Mouse (Mus musculus): ENCODE data around the gene Rabgap1l. TPM values are rescaled to one million over a fixed set of nuclear protein-coding genes. Genes with fewer than 3 reads are reported as not detected.

The Rabgap1l gene
- polyA plus RNA-seq, 1 experiment from 2014 or later: 10.1 TPM

DNA sequence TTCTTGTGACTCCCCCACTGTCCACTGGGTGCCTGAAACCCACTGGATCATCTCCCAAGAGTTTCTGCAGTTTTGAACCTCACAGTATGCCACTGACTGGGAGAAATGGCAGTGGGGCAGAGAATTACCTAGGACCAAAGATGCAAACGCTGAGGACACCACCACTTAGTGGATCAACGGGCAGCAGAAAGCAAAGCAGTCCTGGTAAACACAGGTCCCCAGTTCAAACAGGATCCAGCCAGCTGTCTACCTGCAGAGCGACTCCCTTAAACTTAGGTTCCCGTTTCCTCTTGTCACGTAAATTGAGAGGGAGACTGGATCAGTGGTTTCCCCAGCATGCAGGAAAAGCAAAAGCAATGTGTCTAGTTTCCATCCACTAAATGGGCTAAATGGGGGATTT is 483.1 kb downstream of the Rabgap1l start:
- Histone ChIP-seq H3K36me3 (no peaks in the 10 kb centered on the region), H3K27ac (peak overlapping the region; percentile 32; the same call in 1 of the 2 replicates), H3K27me3 (no peaks in the 10 kb centered on the region), H3K9ac (no peak overlapping the region), H3K4me3 (replicated peaks) (no peak overlapping the region), H3K4me1 (0 out of 2 replicates have a peak, but pooled peaks cover 2% of the 10 kb centered on the region), H3K4me2 (no peak overlapping the region), H3K9me3 (replicated peaks) (no peaks in the 10 kb centered on the region)
- WGBS: 41% methylated on average over 5 of the region's 5 CpGs
- no peak for ATAC-seq (replicated peaks; ENCODE audit: low FRiP score)

DNA sequence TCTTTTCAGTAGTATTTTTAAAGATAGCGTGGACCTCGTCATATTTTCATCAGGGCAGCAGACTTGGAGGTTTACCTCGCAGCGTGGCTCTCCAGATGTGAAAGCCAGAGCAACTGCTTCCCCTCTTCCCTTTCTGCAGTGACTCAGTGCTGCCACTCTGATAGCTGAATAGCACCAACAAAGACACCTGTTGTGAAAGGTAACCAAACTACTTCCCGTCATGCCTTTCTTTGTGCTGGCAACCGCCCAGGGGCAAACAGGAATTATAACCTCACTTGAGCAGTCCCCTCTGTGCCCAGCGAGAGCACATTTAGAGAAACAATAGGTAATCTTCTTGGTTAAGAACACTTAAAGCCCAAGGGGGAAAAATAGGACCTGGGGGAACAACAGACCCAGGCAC is 484.0 kb downstream of the Rabgap1l start:
- no peak for ATAC-seq (replicated peaks; ENCODE audit: low FRiP score)

DNA sequence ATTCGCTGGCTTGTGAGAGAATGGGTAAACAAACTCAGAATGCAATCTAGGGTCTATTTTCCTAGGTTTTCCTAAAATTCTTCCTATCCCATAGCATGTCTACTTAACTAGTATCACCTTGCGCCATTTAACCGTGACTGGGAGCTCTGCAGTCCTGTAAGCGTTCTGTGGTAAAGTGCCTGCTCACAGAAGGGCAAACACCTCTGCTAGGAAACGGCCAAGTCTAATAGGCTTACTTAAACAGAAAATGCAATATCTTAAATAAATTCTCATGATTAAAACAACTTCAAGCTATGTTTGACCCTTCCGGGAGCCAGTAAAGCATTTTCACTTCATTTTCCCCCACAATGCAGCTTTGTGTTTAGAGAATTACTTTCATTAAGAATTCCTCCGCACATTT is 484.5 kb downstream of the Rabgap1l start:
- Histone ChIP-seq H3K27me3 (no peaks in the 10 kb centered on the region), H3K27ac (no peak overlapping the region), H3K9ac (no peak overlapping the region), H3K4me3 (replicated peaks) (no peak overlapping the region), H3K9me3 (replicated peaks) (no peaks in the 10 kb centered on the region), H3K36me3 (no peaks in the 10 kb centered on the region), H3K4me2 (no peak overlapping the region), H3K4me1 (0 out of 2 replicates have a peak, but pooled peaks cover 2% of the 10 kb centered on the region)
- no peak for ATAC-seq (replicated peaks; ENCODE audit: low FRiP score)
- 76% methylated on average over 7 of the region's 7 CpGs for WGBS

More for the DNA sequence above, 484.0 kb downstream of the Rabgap1l start:
- Histone ChIP-seq H3K27ac (no peak overlapping the region), H3K4me3 (replicated peaks) (no peak overlapping the region), H3K4me1 (0 out of 2 replicates have a peak, but pooled peaks cover 2% of the 10 kb centered on the region), H3K9me3 (replicated peaks) (no peaks in the 10 kb centered on the region), H3K36me3 (no peaks in the 10 kb centered on the region), H3K27me3 (no peaks in the 10 kb centered on the region), H3K9ac (no peak overlapping the region), H3K4me2 (no peak overlapping the region)
- WGBS: 32% methylated on average over 7 of the region's 7 CpGs

DNA sequence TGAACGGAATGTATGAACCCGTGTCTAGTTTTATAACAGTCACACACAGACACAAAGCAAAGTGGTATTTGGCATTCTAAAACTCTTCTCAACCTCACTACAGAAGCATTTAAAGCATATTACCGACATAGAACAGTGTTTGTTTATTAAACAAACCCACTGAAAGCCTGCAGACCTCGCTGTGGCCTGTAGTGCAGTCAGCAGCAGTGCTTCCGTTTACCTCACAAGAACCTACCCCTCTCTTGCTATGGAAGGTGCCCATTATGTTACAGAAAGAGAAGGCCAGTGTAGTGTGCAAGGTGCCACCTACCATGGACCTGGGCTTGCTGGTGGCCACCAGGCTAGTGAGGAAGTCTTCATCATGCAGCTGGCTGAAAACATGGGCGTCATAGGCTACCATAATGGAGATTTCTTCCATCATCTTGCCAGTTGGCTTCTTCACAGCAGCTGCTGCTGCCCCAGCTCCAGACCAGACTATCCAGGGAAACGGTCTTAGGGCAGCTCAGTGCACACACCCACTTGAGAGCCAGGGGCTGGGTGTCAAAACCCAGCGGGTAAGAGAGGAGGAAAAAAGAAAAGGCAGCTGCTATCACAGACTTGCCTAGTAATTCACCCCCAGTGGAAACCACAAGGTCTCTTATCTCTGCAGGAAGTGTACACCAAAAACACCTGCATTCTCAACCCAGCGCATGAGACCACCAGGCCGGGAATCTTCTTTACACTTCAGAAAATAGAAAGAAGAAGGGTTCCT is 486.0 kb downstream of the Rabgap1l start:
- Histone ChIP-seq H3K27ac (no peak overlapping the region), H3K4me3 (replicated peaks) (no peak overlapping the region), H3K4me1 (0 out of 2 replicates have a peak, but pooled peaks cover 2% of the 10 kb centered on the region), H3K27me3 (no peaks in the 10 kb centered on the region), H3K9me3 (replicated peaks) (no peaks in the 10 kb centered on the region), H3K4me2 (no peak overlapping the region), H3K36me3 (no peaks in the 10 kb centered on the region), H3K9ac (no peak overlapping the region)
- ATAC-seq (replicated peaks; ENCODE audit: low FRiP score): no peak
- WGBS: 63% methylated on average over 10 of the region's 10 CpGs

DNA sequence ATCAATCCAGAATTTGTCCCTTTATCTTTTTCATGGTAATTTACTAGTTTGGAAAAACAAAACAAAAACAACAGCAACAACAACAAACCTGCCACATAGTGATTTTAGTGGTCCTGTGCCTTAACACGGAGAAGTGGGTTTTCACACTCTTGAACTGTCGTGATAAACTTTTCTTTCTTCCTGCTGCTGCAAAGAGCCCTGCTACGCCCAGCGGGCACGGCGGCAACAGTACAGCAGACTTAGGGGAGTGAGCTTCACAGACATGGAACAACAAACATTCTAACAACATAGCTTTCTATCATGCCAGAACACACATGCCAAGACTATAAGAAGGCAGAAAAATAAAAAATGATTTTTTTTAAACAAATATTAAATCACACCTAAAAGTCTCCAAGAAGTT is 486.7 kb downstream of the Rabgap1l start:
- Histone ChIP-seq H3K36me3 (no peaks in the 10 kb centered on the region), H3K4me3 (replicated peaks) (no peak overlapping the region), H3K4me1 (0 out of 2 replicates have a peak, but pooled peaks cover 2% of the 10 kb centered on the region), H3K9ac (no peak overlapping the region), H3K9me3 (replicated peaks) (no peaks in the 10 kb centered on the region), H3K27me3 (no peaks in the 10 kb centered on the region), H3K27ac (no peak overlapping the region), H3K4me2 (no peak overlapping the region)
- 49% methylated on average over 6 of the region's 6 CpGs for WGBS
- no peak for ATAC-seq (replicated peaks; ENCODE audit: low FRiP score)

DNA sequence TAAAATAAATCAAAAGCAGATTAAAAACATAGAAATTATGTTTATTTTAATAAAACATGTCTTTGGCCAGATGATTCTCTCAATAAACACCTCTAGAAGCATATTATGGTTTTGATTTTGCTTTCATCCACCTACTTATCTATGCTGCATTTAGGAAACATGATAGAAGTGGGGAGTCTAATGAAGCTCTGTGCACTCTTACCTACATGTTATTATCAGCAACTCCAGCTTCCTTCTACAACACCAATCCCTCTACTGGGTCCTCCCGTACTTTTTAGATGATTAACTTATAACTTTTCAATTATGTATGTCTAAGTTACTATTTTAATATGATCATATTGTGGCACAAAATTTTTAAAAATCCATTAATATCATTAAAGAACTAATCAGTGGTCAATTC is 487.2 kb downstream of the Rabgap1l start:
- no peak overlapping the region for H3K27ac ChIP-seq
- H3K27me3 ChIP-seq: no peaks in the 10 kb centered on the region
- no peak overlapping the region for H3K9ac ChIP-seq
- H3K36me3 ChIP-seq: no peaks in the 10 kb centered on the region
- H3K4me3 ChIP-seq (replicated peaks): no peak overlapping the region
- no peaks in the 10 kb centered on the region for H3K9me3 ChIP-seq (replicated peaks)
- 88% methylated on average over 1 of the region's 1 CpGs for WGBS
- H3K4me1 ChIP-seq: 0 out of 2 replicates have a peak, but pooled peaks cover 2% of the 10 kb centered on the region
- H3K4me2 ChIP-seq: no peak overlapping the region
- no peak for ATAC-seq (replicated peaks; ENCODE audit: low FRiP score)

DNA sequence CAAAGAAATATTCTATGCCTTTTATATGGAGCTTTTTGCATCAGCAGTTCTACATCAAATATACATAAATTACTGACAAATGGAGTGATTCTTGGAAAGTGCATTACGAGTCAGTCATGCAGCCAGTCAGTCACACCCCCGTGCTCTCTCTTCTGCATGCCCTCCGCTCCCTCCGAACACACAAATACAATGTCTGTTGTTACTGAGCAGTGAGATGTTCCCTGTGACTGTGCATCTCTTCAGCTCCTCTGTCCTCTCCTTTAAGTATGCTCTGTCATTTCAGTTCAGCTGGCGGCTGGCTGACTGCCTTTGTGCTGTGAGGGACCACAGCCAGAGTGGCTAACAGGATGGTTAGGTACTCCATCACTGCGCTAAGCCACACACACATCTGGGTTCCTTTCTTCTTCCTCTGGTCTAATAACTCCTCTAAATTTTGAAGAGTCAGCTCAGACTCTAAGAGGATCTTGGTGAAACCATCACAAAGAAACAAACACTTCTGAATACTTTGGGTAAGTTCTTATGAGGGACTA is 488.0 kb downstream of the Rabgap1l start:
- ATAC-seq (replicated peaks; ENCODE audit: low FRiP score): no peak; the same call in 1 of the 2 replicates
- no peak overlapping the region for H3K27ac ChIP-seq
- WGBS: 60% methylated on average over 6 of the region's 6 CpGs
- H3K36me3 ChIP-seq: no peaks in the 10 kb centered on the region
- H3K9ac ChIP-seq: no peak overlapping the region
- no peaks in the 10 kb centered on the region for H3K27me3 ChIP-seq
- no peak overlapping the region for H3K4me3 ChIP-seq (replicated peaks)
- 0 out of 2 replicates have a peak, but pooled peaks cover 2% of the 10 kb centered on the region for H3K4me1 ChIP-seq
- no peaks in the 10 kb centered on the region for H3K9me3 ChIP-seq (replicated peaks)
- no peak overlapping the region for H3K4me2 ChIP-seq

DNA sequence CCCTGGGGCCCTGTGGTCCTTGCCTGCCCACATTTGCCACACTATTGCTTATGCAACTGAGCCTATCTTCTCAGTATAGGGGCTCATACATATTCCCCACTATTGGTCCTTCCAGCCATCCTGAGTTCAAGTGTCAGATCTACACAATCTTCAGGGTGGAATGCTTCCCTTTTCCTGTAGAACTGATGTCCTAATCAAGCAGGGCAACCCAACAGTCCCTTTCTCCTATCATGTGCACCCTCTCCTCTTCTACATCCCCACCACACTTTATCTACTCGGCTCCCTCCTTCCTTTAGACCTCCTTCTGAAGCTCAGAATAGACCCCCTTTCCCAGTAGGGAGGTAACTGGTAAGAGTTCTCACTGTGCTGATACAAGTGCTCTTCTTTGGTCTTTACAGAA is 490.7 kb downstream of the Rabgap1l start:
- WGBS: 89% methylated on average over 1 of the region's 1 CpGs
- ATAC-seq (replicated peaks; ENCODE audit: low FRiP score): no peak
- no peak overlapping the region for H3K4me3 ChIP-seq (replicated peaks)

DNA sequence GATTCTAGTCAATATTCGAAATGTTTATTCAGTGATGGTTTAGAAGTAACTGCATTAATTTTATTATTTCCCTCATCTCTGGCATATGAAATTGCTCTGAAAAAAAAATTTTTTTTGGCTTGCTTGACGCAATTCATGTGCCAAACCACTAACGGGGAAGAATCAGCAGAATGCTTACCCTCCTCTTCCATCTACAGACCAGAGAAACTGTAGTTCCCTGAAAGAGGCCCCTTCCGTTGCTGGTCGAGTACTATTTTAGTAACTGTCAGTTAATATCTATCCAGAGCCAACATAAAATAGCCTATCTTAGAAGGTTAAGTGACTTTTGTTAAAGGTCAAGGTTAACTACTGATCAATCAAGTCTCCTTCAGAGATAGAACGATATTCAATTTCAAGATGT is 491.9 kb downstream of the Rabgap1l start:
- Histone ChIP-seq H3K4me1 (no peaks in the 10 kb centered on the region), H3K4me2 (no peak overlapping the region), H3K9me3 (replicated peaks) (no peaks in the 10 kb centered on the region), H3K4me3 (replicated peaks) (no peak overlapping the region), H3K27me3 (no peaks in the 10 kb centered on the region), H3K36me3 (no peaks in the 10 kb centered on the region), H3K27ac (no peak overlapping the region), H3K9ac (no peak overlapping the region)
- 76% methylated on average over 6 of the region's 6 CpGs for WGBS
- ATAC-seq (replicated peaks; ENCODE audit: low FRiP score): no peak

More for the DNA sequence above, 490.7 kb downstream of the Rabgap1l start:
- H3K36me3 ChIP-seq: no peaks in the 10 kb centered on the region
- H3K27me3 ChIP-seq: no peaks in the 10 kb centered on the region
- no peak overlapping the region for H3K4me2 ChIP-seq
- H3K4me1 ChIP-seq: no peaks in the 10 kb centered on the region
- no peak overlapping the region for H3K9ac ChIP-seq
- H3K9me3 ChIP-seq (replicated peaks): no peaks in the 10 kb centered on the region
- no peak overlapping the region for H3K27ac ChIP-seq

DNA sequence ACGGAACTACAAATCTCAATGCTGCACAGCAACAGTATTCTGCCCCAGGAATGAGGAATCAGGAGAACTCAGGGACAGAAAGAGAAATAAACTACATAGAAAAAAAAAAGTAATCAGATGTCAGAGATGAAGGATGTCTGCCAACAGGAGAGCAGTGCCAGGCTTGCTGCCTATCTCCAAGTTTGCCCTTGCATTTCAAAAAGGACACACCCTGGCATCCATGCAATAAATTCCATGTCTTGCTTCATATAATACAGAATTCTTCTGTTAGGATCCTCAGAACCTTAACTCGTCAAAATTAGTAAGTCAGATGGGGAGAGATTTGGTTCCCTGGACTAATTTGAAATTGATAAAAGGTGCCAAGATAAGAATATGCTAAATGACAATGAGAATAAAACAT is 492.3 kb downstream of the Rabgap1l start:
- H3K27ac ChIP-seq: no peak overlapping the region
- no peak for ATAC-seq (replicated peaks; ENCODE audit: low FRiP score)

DNA sequence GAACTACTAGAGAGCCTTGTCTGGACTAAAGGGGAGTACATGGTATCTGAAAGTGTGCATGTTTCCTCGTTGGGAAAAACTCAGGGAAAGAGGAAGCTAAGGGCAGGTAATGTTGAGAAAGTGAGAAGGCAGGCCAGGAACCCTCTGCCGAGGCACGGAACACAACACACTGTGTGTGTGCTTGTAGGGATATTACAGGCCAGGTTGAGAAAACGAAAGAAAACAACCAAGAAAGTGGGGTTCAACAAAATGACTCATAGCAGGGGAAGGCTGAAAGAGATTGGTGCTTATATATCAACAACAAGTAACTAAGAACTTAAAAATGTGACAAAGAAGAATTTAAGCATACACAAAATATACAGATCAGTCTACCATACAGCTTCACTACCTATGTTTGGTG is 493.0 kb downstream of the Rabgap1l start:
- Histone ChIP-seq H3K9me3 (replicated peaks) (no peaks in the 10 kb centered on the region), H3K4me1 (no peaks in the 10 kb centered on the region), H3K4me3 (replicated peaks) (no peak overlapping the region), H3K9ac (no peak overlapping the region), H3K36me3 (no peaks in the 10 kb centered on the region), H3K27ac (no peak overlapping the region), H3K27me3 (no peaks in the 10 kb centered on the region), H3K4me2 (no peak overlapping the region)
- ATAC-seq (replicated peaks; ENCODE audit: low FRiP score): no peak
- WGBS: 85% methylated on average over 4 of the region's 4 CpGs

More for the DNA sequence above, 492.3 kb downstream of the Rabgap1l start:
- H3K36me3 ChIP-seq: no peaks in the 10 kb centered on the region
- no peak overlapping the region for H3K4me3 ChIP-seq (replicated peaks)
- H3K9me3 ChIP-seq (replicated peaks): no peaks in the 10 kb centered on the region
- 88% methylated on average over 2 of the region's 2 CpGs for WGBS
- H3K4me1 ChIP-seq: no peaks in the 10 kb centered on the region
- no peaks in the 10 kb centered on the region for H3K27me3 ChIP-seq
- no peak overlapping the region for H3K4me2 ChIP-seq
- H3K9ac ChIP-seq: no peak overlapping the region

DNA sequence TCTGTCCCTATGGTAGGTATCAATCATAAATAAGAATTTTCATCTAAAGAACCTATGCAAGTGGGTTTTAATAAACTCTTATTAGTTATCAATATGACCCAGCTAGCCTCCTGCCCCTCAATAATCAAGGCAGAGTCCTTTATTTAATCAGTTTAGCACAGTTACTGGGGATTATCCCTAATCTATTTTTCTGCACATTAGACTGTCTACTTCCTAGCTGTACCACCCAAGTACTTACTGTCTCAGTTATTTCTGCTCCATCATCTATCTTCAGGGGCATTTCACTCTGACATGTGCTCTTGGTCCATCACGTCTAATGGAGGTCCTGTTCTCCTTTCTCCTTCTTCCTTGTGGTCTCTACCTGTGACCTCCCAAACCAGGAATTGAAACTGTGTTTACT is 494.1 kb downstream of the Rabgap1l start:
- Histone ChIP-seq H3K27ac (no peak overlapping the region), H3K9me3 (replicated peaks) (no peaks in the 10 kb centered on the region), H3K36me3 (no peaks in the 10 kb centered on the region), H3K4me1 (no peaks in the 10 kb centered on the region), H3K4me2 (no peak overlapping the region), H3K27me3 (no peaks in the 10 kb centered on the region), H3K4me3 (replicated peaks) (no peak overlapping the region), H3K9ac (no peak overlapping the region)
- ATAC-seq (replicated peaks; ENCODE audit: low FRiP score): no peak
- WGBS: 84% methylated on average over 1 of the region's 1 CpGs
